Mouse (Mus musculus): Measurements from ENCODE around the gene Inf2. TPM values are rescaled to one million over a fixed set of nuclear protein-coding genes. Genes with fewer than 3 reads are reported as not detected.

The Inf2 gene
- polyA plus RNA-seq, 1 experiment from 2014 or later, result 7.4 TPM

DNA sequence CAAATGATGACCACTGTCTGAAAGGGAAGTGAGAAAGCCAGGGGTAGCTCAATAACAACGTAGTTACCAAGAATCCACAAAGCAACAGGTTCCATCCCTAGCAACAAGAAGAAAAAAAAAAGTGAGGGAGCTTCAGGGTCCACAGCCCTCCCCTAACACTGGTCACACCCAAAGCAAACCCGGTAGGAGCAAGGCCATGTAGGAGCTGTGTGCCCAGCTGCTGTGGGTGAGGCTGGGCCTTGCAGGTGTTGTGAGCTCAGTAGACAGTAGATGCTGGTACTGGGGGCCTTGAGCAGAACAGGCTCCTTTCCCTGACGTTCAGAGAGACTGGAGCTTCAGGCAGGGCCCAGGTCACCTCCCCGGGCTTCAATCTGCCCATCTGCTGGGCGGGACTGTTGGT, 36.1 kb upstream of the Inf2 start:
- WGBS, result 56% methylated on average over 5 of the region's 5 CpGs
- H3K27ac ChIP-seq, result no peak overlapping the region

GRCm38 (mm10) chr12:112554900-112555299, 33.7 kb upstream of the Inf2 start:
- Histone ChIP-seq H3K27me3 (no peaks in the 10 kb centered on the region), H3K36me3 (no peaks in the 10 kb centered on the region), H3K9ac (no peak overlapping the region), H3K4me1 (peaks cover 7% of the 10 kb centered on the region; the same call in 1 of the 2 replicates), H3K9me3 (no peaks in the 10 kb centered on the region), H3K27ac (no peak overlapping the region), H3K4me3 (no peak overlapping the region), H3K4me2 (no peak overlapping the region)
- no peak for ATAC-seq (ENCODE audit: insufficient number of reproducible peaks, low FRiP score, low TSS enrichment, low read depth)
- 21% methylated on average over 12 of the region's 12 CpGs for WGBS

More for the DNA sequence above, 36.1 kb upstream of the Inf2 start:
- Histone ChIP-seq H3K27me3 (no peaks in the 10 kb centered on the region), H3K9me3 (no peaks in the 10 kb centered on the region), H3K36me3 (no peaks in the 10 kb centered on the region), H3K4me1 (peaks cover 7% of the 10 kb centered on the region; the same call in 1 of the 2 replicates), H3K9ac (no peak overlapping the region), H3K4me3 (no peak overlapping the region), H3K4me2 (no peak overlapping the region)
- no peak for ATAC-seq (ENCODE audit: insufficient number of reproducible peaks, low FRiP score, low TSS enrichment, low read depth)

DNA sequence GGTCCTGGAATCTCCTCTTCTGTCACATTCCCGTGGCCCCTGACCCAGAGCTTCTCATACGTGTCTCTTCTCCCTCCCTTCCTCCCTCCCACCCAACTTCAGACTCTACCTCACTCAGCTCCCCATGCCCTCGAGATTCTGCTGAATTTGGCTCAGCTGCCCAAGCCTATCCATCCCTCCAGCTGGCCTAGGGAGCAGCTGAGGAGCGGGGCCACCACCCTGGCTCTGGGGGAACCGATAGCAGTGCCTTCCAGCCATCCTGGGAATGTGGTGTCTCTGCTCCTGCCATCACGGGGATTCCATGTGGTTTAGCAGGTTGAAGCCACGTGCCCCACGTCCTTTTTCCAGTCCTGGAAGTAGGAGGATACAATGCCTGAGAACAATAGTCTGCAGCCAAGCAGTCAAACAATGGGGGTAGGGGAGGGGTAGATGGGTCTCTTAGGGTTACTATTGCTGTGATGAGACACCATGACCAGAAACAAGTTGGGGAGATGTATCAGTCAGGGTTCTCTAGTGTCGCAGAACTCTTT, 32.0 kb upstream of the Inf2 start:
- H3K4me1 ChIP-seq, result peaks cover 9% of the 10 kb centered on the region; the same call in 1 of the 2 replicates
- no peaks in the 10 kb centered on the region for H3K9me3 ChIP-seq
- no peak for ATAC-seq (ENCODE audit: insufficient number of reproducible peaks, low FRiP score, low TSS enrichment, low read depth)
- H3K9ac ChIP-seq, result no peak overlapping the region
- H3K4me3 ChIP-seq, result no peak overlapping the region
- no peaks in the 10 kb centered on the region for H3K27me3 ChIP-seq
- no peak overlapping the region for H3K4me2 ChIP-seq
- H3K36me3 ChIP-seq, result no peaks in the 10 kb centered on the region
- H3K27ac ChIP-seq, result no peak overlapping the region
- 70% methylated on average over 9 of the region's 9 CpGs for WGBS

GRCm38 (mm10) chr12:112557219-112557618, 31.4 kb upstream of the Inf2 start:
- no peaks in the 10 kb centered on the region for H3K9me3 ChIP-seq
- WGBS, result 78% methylated on average over 5 of the region's 5 CpGs
- H3K9ac ChIP-seq, result no peak overlapping the region
- no peaks in the 10 kb centered on the region for H3K27me3 ChIP-seq
- H3K4me2 ChIP-seq, result no peak overlapping the region
- H3K27ac ChIP-seq, result no peak overlapping the region
- H3K4me1 ChIP-seq, result peaks cover 7% of the 10 kb centered on the region; the same call in 1 of the 2 replicates
- no peak overlapping the region for H3K4me3 ChIP-seq
- no peak for ATAC-seq (ENCODE audit: insufficient number of reproducible peaks, low FRiP score, low TSS enrichment, low read depth)
- no peaks in the 10 kb centered on the region for H3K36me3 ChIP-seq

DNA sequence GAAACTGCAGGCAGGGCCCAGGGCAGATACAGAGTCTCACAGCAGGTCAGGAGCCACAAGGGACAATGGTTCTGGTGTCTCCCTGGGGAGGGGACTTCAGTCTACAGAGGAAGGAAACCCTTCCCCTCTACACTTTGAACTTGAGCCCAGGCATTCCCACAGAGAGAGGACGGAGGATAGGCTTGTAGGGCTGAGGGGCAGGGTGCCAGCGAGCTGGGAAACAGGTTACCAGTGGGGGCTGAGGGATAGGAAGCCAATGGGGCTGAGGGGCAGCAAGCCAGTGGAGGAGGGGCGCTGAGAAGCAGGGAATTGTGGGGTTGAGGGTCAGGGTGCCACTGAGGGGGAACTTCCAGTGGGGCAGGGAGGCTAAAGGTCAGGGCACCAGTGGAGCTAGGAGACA, 29.4 kb upstream of the Inf2 start:
- no peak overlapping the region for H3K4me3 ChIP-seq
- H3K9ac ChIP-seq, result no peak overlapping the region
- no peaks in the 10 kb centered on the region for H3K36me3 ChIP-seq
- ATAC-seq (ENCODE audit: insufficient number of reproducible peaks, low FRiP score, low TSS enrichment, low read depth), result no peak
- no peak overlapping the region for H3K27ac ChIP-seq
- no peak overlapping the region for H3K4me2 ChIP-seq
- 0 out of 2 replicates have a peak, but pooled peaks cover 5% of the 10 kb centered on the region for H3K4me1 ChIP-seq
- H3K9me3 ChIP-seq, result no peaks in the 10 kb centered on the region
- H3K27me3 ChIP-seq, result no peaks in the 10 kb centered on the region
- 42% methylated on average over 3 of the region's 3 CpGs for WGBS

- 52% methylated on average over 6 of the region's 6 CpGs for WGBS
- H3K27ac ChIP-seq, result no peak overlapping the region
- no peak for ATAC-seq (ENCODE audit: insufficient number of reproducible peaks, low FRiP score, low TSS enrichment, low read depth)
- no peak overlapping the region for H3K4me2 ChIP-seq
- H3K4me1 ChIP-seq, result 0 out of 2 replicates have a peak, but pooled peaks cover 5% of the 10 kb centered on the region
- no peaks in the 10 kb centered on the region for H3K36me3 ChIP-seq
- no peaks in the 10 kb centered on the region for H3K27me3 ChIP-seq
- H3K9me3 ChIP-seq, result no peaks in the 10 kb centered on the region
- H3K4me3 ChIP-seq, result no peak overlapping the region
- H3K9ac ChIP-seq, result no peak overlapping the region
These were observed 28.9 kb upstream of the Inf2 start for GRCm38 (mm10) chr12:112559671-112560070.

- 49% methylated on average over 3 of the region's 5 CpGs for WGBS
- no peak overlapping the region for H3K4me3 ChIP-seq
- H3K4me2 ChIP-seq, result no peak overlapping the region
- H3K4me1 ChIP-seq, result 0 out of 2 replicates have a peak, but pooled peaks cover 2% of the 10 kb centered on the region
- H3K27ac ChIP-seq, result no peak overlapping the region
- no peaks in the 10 kb centered on the region for H3K27me3 ChIP-seq
- H3K9me3 ChIP-seq, result no peaks in the 10 kb centered on the region
- no peak overlapping the region for H3K9ac ChIP-seq
- no peaks in the 10 kb centered on the region for H3K36me3 ChIP-seq
- ATAC-seq (ENCODE audit: insufficient number of reproducible peaks, low FRiP score, low TSS enrichment, low read depth), result no peak
These were observed 28.3 kb upstream of the Inf2 start for GRCm38 (mm10) chr12:112560176-112560797.

- Histone ChIP-seq H3K27me3 (no peaks in the 10 kb centered on the region), H3K4me2 (no peak overlapping the region), H3K36me3 (no peaks in the 10 kb centered on the region), H3K9ac (no peak overlapping the region), H3K9me3 (no peaks in the 10 kb centered on the region), H3K4me3 (no peak overlapping the region), H3K4me1 (0 out of 2 replicates have a peak, but pooled peaks cover 2% of the 10 kb centered on the region), H3K27ac (no peak overlapping the region)
- 67% methylated on average over 3 of the region's 3 CpGs for WGBS
- ATAC-seq (ENCODE audit: insufficient number of reproducible peaks, low FRiP score, low TSS enrichment, low read depth), result no peak
These were observed 27.4 kb upstream of the Inf2 start for GRCm38 (mm10) chr12:112561163-112561562.

- ATAC-seq (ENCODE audit: insufficient number of reproducible peaks, low FRiP score, low TSS enrichment, low read depth), result no peak
- Histone ChIP-seq H3K9ac (no peak overlapping the region), H3K4me3 (no peak overlapping the region), H3K4me1 (0 out of 2 replicates have a peak, but pooled peaks cover 2% of the 10 kb centered on the region), H3K27ac (no peak overlapping the region), H3K27me3 (no peaks in the 10 kb centered on the region), H3K4me2 (no peak overlapping the region), H3K36me3 (no peaks in the 10 kb centered on the region), H3K9me3 (no peaks in the 10 kb centered on the region)
- WGBS, result 70% methylated on average over 5 of the region's 5 CpGs
These were observed 26.1 kb upstream of the Inf2 start for GRCm38 (mm10) chr12:112562462-112562861.

DNA sequence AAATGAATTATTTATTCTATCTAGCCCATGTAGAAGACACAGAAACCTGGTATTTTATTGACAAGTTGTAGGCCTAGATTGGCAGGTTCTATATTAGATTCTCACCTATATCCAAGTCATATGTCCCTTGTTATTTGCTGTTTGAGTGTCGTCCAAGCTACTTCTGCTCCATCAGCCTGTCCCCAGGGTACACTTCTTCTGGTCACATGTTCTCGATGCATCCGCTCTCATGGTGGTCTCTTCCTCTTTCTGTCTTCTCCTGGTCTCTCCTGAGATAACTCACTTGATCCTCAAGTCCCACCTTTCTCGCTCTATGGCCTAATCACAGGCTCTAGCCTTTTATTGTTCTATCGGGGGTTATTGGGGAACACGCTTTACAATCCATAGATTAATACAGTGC, 25.6 kb upstream of the Inf2 start:
- H3K27ac ChIP-seq, result no peak overlapping the region
- 83% methylated on average over 6 of the region's 6 CpGs for WGBS
- H3K9ac ChIP-seq, result no peak overlapping the region
- H3K27me3 ChIP-seq, result no peaks in the 10 kb centered on the region
- no peak overlapping the region for H3K4me2 ChIP-seq
- 0 out of 2 replicates have a peak, but pooled peaks cover 2% of the 10 kb centered on the region for H3K4me1 ChIP-seq
- no peak overlapping the region for H3K4me3 ChIP-seq
- no peak for ATAC-seq (ENCODE audit: insufficient number of reproducible peaks, low FRiP score, low TSS enrichment, low read depth)
- H3K9me3 ChIP-seq, result no peaks in the 10 kb centered on the region
- H3K36me3 ChIP-seq, result no peaks in the 10 kb centered on the region

- WGBS, result 82% methylated on average over 8 of the region's 8 CpGs
- Histone ChIP-seq H3K27ac (no peak overlapping the region), H3K9ac (no peak overlapping the region), H3K4me1 (no peaks in the 10 kb centered on the region), H3K27me3 (no peaks in the 10 kb centered on the region), H3K9me3 (no peaks in the 10 kb centered on the region; the same call in 1 of the 2 replicates), H3K4me3 (no peak overlapping the region), H3K36me3 (no peaks in the 10 kb centered on the region), H3K4me2 (no peak overlapping the region)
- no peak for ATAC-seq (ENCODE audit: insufficient number of reproducible peaks, low FRiP score, low TSS enrichment, low read depth)
These were observed 18.4 kb upstream of the Inf2 start for GRCm38 (mm10) chr12:112570160-112570559.

- H3K36me3 ChIP-seq, result no peaks in the 10 kb centered on the region
- no peaks in the 10 kb centered on the region for H3K27me3 ChIP-seq
- H3K9me3 ChIP-seq, result no peaks in the 10 kb centered on the region; the same call in 1 of the 2 replicates
- H3K4me1 ChIP-seq, result peaks cover 5% of the 10 kb centered on the region
- H3K27ac ChIP-seq, result no peak overlapping the region
- H3K4me2 ChIP-seq, result no peak overlapping the region
- 58% methylated on average over 6 of the region's 6 CpGs for WGBS
- no peak for ATAC-seq (ENCODE audit: insufficient number of reproducible peaks, low FRiP score, low TSS enrichment, low read depth)
- H3K9ac ChIP-seq, result no peak overlapping the region
- no peak overlapping the region for H3K4me3 ChIP-seq
These were observed 17.5 kb upstream of the Inf2 start for GRCm38 (mm10) chr12:112571064-112571463.
